Mouse (Mus musculus): ENCODE data around the gene 2900011O08Rik.

DNA sequence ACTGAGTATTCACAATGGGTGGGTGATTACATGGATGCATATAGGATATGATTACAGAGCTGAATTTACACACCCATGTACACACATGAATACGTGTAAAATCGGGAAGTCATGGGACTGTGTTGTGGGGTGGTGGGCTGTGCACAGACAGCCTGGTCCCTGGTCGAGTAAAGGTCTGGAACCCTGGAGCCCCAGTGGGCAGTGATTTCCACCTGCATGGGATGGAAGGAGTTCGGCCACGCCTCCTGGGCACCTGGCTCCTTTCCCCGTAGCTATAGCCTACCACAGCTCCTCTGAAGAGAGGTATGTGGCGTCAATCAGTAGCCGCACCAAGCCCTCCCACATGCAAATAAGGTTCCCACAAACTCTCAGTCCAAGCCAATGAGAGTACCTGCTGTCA is 30.9 kb downstream of the 2900011O08Rik start:
- TF ChIP-seq POLR2A (IDR thresholded peaks at IDR 0.05; ENCODE audit: insufficient read depth, low read depth, low read length) (no peak), CTCF (IDR thresholded peaks at IDR 0.05; ENCODE audit: insufficient read depth, low read depth, low read length) (no peak)

Measured in olfactory bulb, adult 2 months (tissue).